Mouse (Mus musculus) common myeloid progenitor, adult 5-6 weeks (primary cell): Measurements from ENCODE around the gene Magi2. TPM values are rescaled to one million over a fixed set of nuclear protein-coding genes. Genes with fewer than 3 reads are reported as not detected.
A peak's percentile ranks its signal among the peaks of the same experiment; 100 is the strongest.

Experiments used
- ATAC-seq: replicated peaks from 2 replicates; pipeline ENCODE4 v1.8.0; 2016; ENCODE audit warnings: low read depth, mild to moderate bottlenecking, moderate TSS enrichment, inconsistent platforms; ENCODE audit not compliant: poor library complexity, severe bottlenecking
- total RNA-seq: library from RNA; stranded (forward); fragments of 200-1000, 187-1606 nt; gene quantifications from 2 replicates; pipeline ENCODE4 v1.2.3, GENCODE M21; 2017

Gene Magi2
- total RNA-seq: 0.68 and 1.2 TPM in 2 replicates

GRCm38 (mm10) chr5:19226866-19227243, at the start of gene Magi2:
Gene Magi2, plus strand, starts transcription at chr5:19227036.
- no peak; the same call in 1 of the 2 replicates for ATAC-seq

GRCm38 (mm10) chr5:19178594-19178993, 48.2 kb upstream of the Magi2 start:
- ATAC-seq: no peak

- no peak for ATAC-seq
Observed at GRCm38 (mm10) chr5:19186175-19186574, 40.7 kb upstream of the Magi2 start.

GRCm38 (mm10) chr5:19211665-19212064, 15.2 kb upstream of the Magi2 start:
- ATAC-seq: no peak

GRCm38 (mm10) chr5:19226144-19226865, 531 bp upstream of the Magi2 start:
- ATAC-seq: peak; percentile 78

GRCm38 (mm10) chr5:19227281-19227680, 445 bp downstream of the Magi2 start:
- no peak for ATAC-seq

GRCm38 (mm10) chr5:19227791-19228331, 1.0 kb downstream of the Magi2 start:
- ATAC-seq: no peak

GRCm38 (mm10) chr5:19241797-19242196, 15.0 kb downstream of the Magi2 start:
- ATAC-seq: no peak

- no peak for ATAC-seq
Observed at GRCm38 (mm10) chr5:19246426-19246825, 19.6 kb downstream of the Magi2 start.

- ATAC-seq: no peak
Observed at GRCm38 (mm10) chr5:19247266-19247665, 20.4 kb downstream of the Magi2 start.

- ATAC-seq: no peak
Observed at GRCm38 (mm10) chr5:19262816-19263215, 36.0 kb downstream of the Magi2 start.

- ATAC-seq: no peak
Observed at GRCm38 (mm10) chr5:19264627-19265026, 37.8 kb downstream of the Magi2 start.

- ATAC-seq: no peak
Observed at GRCm38 (mm10) chr5:19292581-19292980, 65.7 kb downstream of the Magi2 start.

GRCm38 (mm10) chr5:19306656-19307055, 79.8 kb downstream of the Magi2 start:
- no peak for ATAC-seq

- no peak for ATAC-seq
Observed at GRCm38 (mm10) chr5:19309870-19310269, 83.0 kb downstream of the Magi2 start.

- no peak for ATAC-seq
Observed at GRCm38 (mm10) chr5:19322532-19322931, 95.7 kb downstream of the Magi2 start.

- ATAC-seq: no peak
Observed at GRCm38 (mm10) chr5:19337561-19337960, 110.7 kb downstream of the Magi2 start.

GRCm38 (mm10) chr5:19368175-19368574, 141.3 kb downstream of the Magi2 start:
- no peak for ATAC-seq

- ATAC-seq: no peak
Observed at GRCm38 (mm10) chr5:19395876-19396275, 169.0 kb downstream of the Magi2 start.

- ATAC-seq: no peak
Observed at GRCm38 (mm10) chr5:19400299-19400698, 173.5 kb downstream of the Magi2 start.

- peak; percentile 65; the same call in 1 of the 2 replicates for ATAC-seq
Observed at GRCm38 (mm10) chr5:19400738-19401408, 174.0 kb downstream of the Magi2 start.
